8 mouse cellular contexts compared by ENCODE assay signal in genomic region chr13:33074029-33074428, GRCm38 (mm10). TPM values are rescaled to one million over a fixed set of nuclear protein-coding genes. Genes with fewer than 3 reads are reported as not detected.
DNase-seq lines count a peak whose midpoint lies in the region; ATAC-seq and TF ChIP-seq lines count a peak whose summit lies in the region.

No protein-coding gene starts in this region.

- no peaks in the 10 kb centered on the region for H3K9me3 ChIP-seq in kidney, postnatal 0 days (replicated peaks; ENCODE audit: low read length)

- H3K4me3 ChIP-seq in layer of hippocampus, adult 2 months = no peak overlapping the region
- no peak overlapping the region for H3K4me3 ChIP-seq in kidney, postnatal 0 days (replicated peaks; ENCODE audit: low read depth, low read length)

- no peak overlapping the region for H3K9ac ChIP-seq in kidney, postnatal 0 days (ENCODE audit: low read depth, low read length)

- DNase-seq in layer of hippocampus, adult 2 months (ENCODE audit: low spot score in 2 of 2) = no peak
- no peak for DNase-seq in layer of hippocampus, adult 18-20 months (ENCODE audit: low spot score in 2 of 2)
- DNase-seq in NIH3T3 (ENCODE audit: low read depth) = peak; percentile 84
- DNase-seq in embryo, embryonic 9.5 days (ENCODE audit: extremely low spot score) = peak; percentile 15
- DNase-seq in kidney, postnatal 0 days (ENCODE audit: low spot score) = peak; percentile 72
- DNase-seq in mesoderm, embryonic 11.5 days (ENCODE audit: low read depth, low spot score) = peak; percentile 36
- DNase-seq in layer of hippocampus, adult 8-10 months (ENCODE audit: low spot score in 2 of 2) = no peak
- no peak for DNase-seq in right cerebral cortex, postnatal 4 days

- H3K36me3 ChIP-seq in kidney, postnatal 0 days (ENCODE audit: insufficient read depth, low read length) = no peaks in the 10 kb centered on the region

- peak; percentile 69 for TF ChIP-seq CTCF in layer of hippocampus, adult 2 months (conservative IDR thresholded peaks at IDR 0.05)
- peak; percentile 76 for TF ChIP-seq CTCF in kidney, postnatal 0 days (IDR thresholded peaks at IDR 0.05; ENCODE audit: low read depth)

- peak; percentile 72; the same call in 1 of the 2 replicates for ATAC-seq in kidney, postnatal 0 days (replicated peaks; ENCODE audit: low FRiP score, low read depth)

- H3K27me3 ChIP-seq in kidney, postnatal 0 days (ENCODE audit: insufficient read depth, low read length) = no peaks in the 10 kb centered on the region

- H3K27ac ChIP-seq in layer of hippocampus, adult 2 months = no peak overlapping the region
- no peak overlapping the region for H3K27ac ChIP-seq in kidney, postnatal 0 days

- H3K4me2 ChIP-seq in kidney, postnatal 0 days (ENCODE audit: low read length) = no peak overlapping the region

- H3K4me1 ChIP-seq in kidney, postnatal 0 days (replicated peaks; ENCODE audit: insufficient read depth, low read length) = no peaks in the 10 kb centered on the region

RNA-seq across cellular contexts. Expression of gene Serpinb1b, which starts 4.3 kb away (rescaled TPM):
- under 1 TPM; 0.42 to 0.44 TPM for total RNA-seq in layer of hippocampus, adult 2 months (2021)
- 1 to 10 TPM in 1 of 2 experiments, under 1 TPM in 1; 0.81 to 1.3 TPM for total RNA-seq in layer of hippocampus, adult 18-20 months (2021)
- not detected in 2 replicates for polyA plus RNA-seq in kidney, postnatal 0 days (2015; fragmentation: Nextera tagmentation; extraction: Ambion mirVana)
- total RNA-seq in layer of hippocampus, adult 8-10 months (2022) = under 1 TPM; 0.39 to 0.89 (median 0.72) TPM

RNA-seq across cellular contexts. Expression of gene Serpinb9b, which starts 46.8 kb away (rescaled TPM):
- total RNA-seq in layer of hippocampus, adult 2 months (2021) = not detected
- not detected for total RNA-seq in layer of hippocampus, adult 18-20 months (2021)
- polyA plus RNA-seq in kidney, postnatal 0 days (2015; fragmentation: Nextera tagmentation; extraction: Ambion mirVana) = 0.16 and 0.26 TPM in 2 replicates
- total RNA-seq in layer of hippocampus, adult 8-10 months (2022) = not detected

Comparison
In these comparisons a context has a peak if more than half of its experiments do, and no peak if none do; other contexts are left out.
1. DNase-seq: peak in NIH3T3 (single experiment), embryo, embryonic 9.5 days (single experiment), kidney, postnatal 0 days (single experiment) and mesoderm, embryonic 11.5 days (single experiment); none in layer of hippocampus, adult 2 months (0 of 2), layer of hippocampus, adult 18-20 months (0 of 2), layer of hippocampus, adult 8-10 months (0 of 2) and right cerebral cortex, postnatal 4 days (single experiment).